Mouse (Mus musculus) C2C12 (cell line): ENCODE measurements around the gene Ctdnep1. TPM values are rescaled to one million over a fixed set of nuclear protein-coding genes. Genes with fewer than 3 reads are reported as not detected.

ENCODE experiments used
- H3K27me3 ChIP-seq: one replicate; pipeline ENCODE4 v1.6.1; 2011; ENCODE audit not compliant: control insufficient read depth, insufficient read depth, insufficient read length
- H3K36me3 ChIP-seq: one replicate; pipeline ENCODE4 v1.6.1; 2011; ENCODE audit not compliant: control insufficient read depth, insufficient read depth
- H3K4me3 ChIP-seq: one replicate; pipeline ENCODE4 v1.5.1; 2011; ENCODE audit warnings: mild to moderate bottlenecking, control low read depth; ENCODE audit not compliant: poor library complexity, insufficient read depth, severe bottlenecking
- H3K79me2 ChIP-seq: one replicate; pipeline ENCODE4 v1.6.1; 2011; ENCODE audit not compliant: control insufficient read depth, insufficient read depth
- H3K79me3 ChIP-seq: one replicate; pipeline ENCODE4 v1.6.1; 2011; ENCODE audit warnings: low read depth, control low read depth
- H3ac ChIP-seq: one replicate; pipeline ENCODE3; 2011; ENCODE audit warnings: low read depth; ENCODE audit not compliant: control insufficient read depth, insufficient read length
- CEBPB ChIP-seq: IDR thresholded peaks from one replicate; pipeline ENCODE4 v1.6.1; 2011; ENCODE audit warnings: low read depth, mild to moderate bottlenecking, control low read depth, moderate library complexity
- CTCF ChIP-seq: IDR thresholded peaks from one replicate; pipeline ENCODE4 v1.5.1; 2011; ENCODE audit not compliant: control insufficient read depth, insufficient read depth, insufficient read length
- FOSL1 ChIP-seq: IDR thresholded peaks from one replicate; pipeline ENCODE4 v1.8.0; 2011; ENCODE audit warnings: mild to moderate bottlenecking, low read length; ENCODE audit not compliant: poor library complexity, insufficient read depth, severe bottlenecking
- MAX ChIP-seq: IDR thresholded peaks from one replicate; pipeline ENCODE4 v1.6.1; 2011; ENCODE audit warnings: mild to moderate bottlenecking, control low read depth
- MYOD1 ChIP-seq: IDR thresholded peaks from one replicate; pipeline ENCODE4 v1.6.1; 2011; ENCODE audit warnings: low read depth; ENCODE audit not compliant: control insufficient read depth, insufficient read length
- MYOG ChIP-seq: IDR thresholded peaks from one replicate; pipeline ENCODE4 v1.6.1; 2011; ENCODE audit not compliant: control insufficient read depth, insufficient read length; ENCODE audit errors: extremely low read depth
- USF1 ChIP-seq: IDR thresholded peaks from one replicate; pipeline ENCODE4 v1.6.1; 2011; ENCODE audit warnings: low read depth, mild to moderate bottlenecking, control low read depth, moderate library complexity
- long read RNA-seq, 2 experiments: library from polyadenylated mRNA; unstranded; transcript quantifications; one replicate each; pipeline ENCODE4 v2.0.0; 2019 to 2020
- polyA plus RNA-seq: library from polyadenylated mRNA; unstranded; fragments of >200 nt; fragmentation: generic; extraction: Trizol; gene quantifications from one replicate; pipeline ENCODE4 v1.2.1, GENCODE M21; 2012; ENCODE audit warnings: missing spikeins

Ctdnep1 gene
- 141 TPM for polyA plus RNA-seq
- long read RNA-seq, experiment 1, partial matches to known transcripts, result 19 of 25 reads
- long read RNA-seq, experiment 1, other reads (novel, unspliced or antisense), result 1 of 25 reads
- long read RNA-seq, experiment 2, partial matches to known transcripts, result 1 of 8 reads
- long read RNA-seq, experiment 2, other reads (novel, unspliced or antisense), result 3 of 8 reads

GRCm38 (mm10) chr11:69981141-69981762 lies at the start of gene Ctdnep1:
Gene Ctdnep1, plus strand, starts transcription at chr11:69981156.
- Histone ChIP-seq H3K4me3 (peak within 1 kb of the TSS; percentile 94), H3K36me3 (peaks cover 55% of the 10 kb centered on the region), H3K79me2 (peaks cover 80% of the 10 kb centered on the region), H3ac (peak within 1 kb of the TSS; percentile 97), H3K27me3 (no peaks in the 10 kb centered on the region), H3K79me3 (peaks cover 66% of the 10 kb centered on the region)
- TF ChIP-seq FOSL1, result no peak

GRCm38 (mm10) chr11:69931769-69932168 lies 49.2 kb upstream of the Ctdnep1 start:
- Histone ChIP-seq H3K79me3 (no peaks in the 10 kb centered on the region), H3K36me3 (no peaks in the 10 kb centered on the region), H3K79me2 (no peaks in the 10 kb centered on the region), H3K4me3 (no peak overlapping the region), H3ac (no peak overlapping the region), H3K27me3 (peaks cover 17% of the 10 kb centered on the region)
- TF ChIP-seq MYOG (no peak), FOSL1 (no peak), MYOD1 (no peak)

DNA sequence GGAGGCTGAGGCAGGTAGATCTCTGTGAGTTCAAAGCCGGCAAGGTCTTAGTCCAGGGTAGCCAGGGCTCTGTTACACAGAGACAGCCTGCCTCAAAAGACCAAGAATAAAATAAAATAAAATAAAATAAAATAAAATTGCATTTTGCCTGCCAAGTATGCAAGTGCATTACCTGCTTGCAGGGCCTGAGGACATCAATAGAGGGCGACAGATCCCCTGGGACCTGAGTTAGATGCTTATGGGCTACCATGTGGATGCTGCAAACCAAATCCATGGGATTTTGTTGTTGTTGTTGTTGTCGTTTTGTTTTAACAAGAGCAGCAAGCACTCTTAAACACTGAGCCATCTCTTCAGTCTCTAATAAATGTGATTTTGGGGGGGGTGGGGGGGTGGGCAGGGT lies 48.7 kb upstream of the Ctdnep1 start:
- no peaks in the 10 kb centered on the region for H3K36me3 ChIP-seq
- peaks cover 21% of the 10 kb centered on the region for H3K27me3 ChIP-seq
- TF ChIP-seq MYOD1, result no peak
- no peak overlapping the region for H3K4me3 ChIP-seq
- H3K79me2 ChIP-seq, result no peaks in the 10 kb centered on the region
- no peak overlapping the region for H3ac ChIP-seq
- H3K79me3 ChIP-seq, result no peaks in the 10 kb centered on the region

DNA sequence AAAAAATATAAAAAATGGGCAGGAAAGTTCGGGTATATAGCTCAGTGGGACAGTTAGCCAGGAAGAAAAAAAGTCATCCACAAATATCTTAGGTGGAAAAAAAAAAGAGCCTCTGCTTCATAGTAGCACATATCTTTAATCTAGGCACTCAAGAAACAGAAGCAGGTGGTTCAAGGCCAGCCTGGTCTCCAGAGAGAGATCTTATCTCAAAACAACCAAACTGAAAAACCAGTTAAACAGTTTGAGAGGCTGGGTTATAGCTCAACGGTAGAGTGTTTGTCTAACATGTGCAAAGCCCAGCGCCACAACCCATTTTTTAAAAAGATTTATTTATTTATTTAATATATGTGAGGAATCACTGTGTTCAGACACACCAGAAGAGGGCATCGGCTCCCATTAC lies 47.9 kb upstream of the Ctdnep1 start:
- H3K4me3 ChIP-seq, result no peak overlapping the region
- no peak for TF ChIP-seq CEBPB
- no peak for TF ChIP-seq MYOG
- TF ChIP-seq FOSL1, result no peak
- no peak for TF ChIP-seq CTCF
- TF ChIP-seq MAX, result no peak
- TF ChIP-seq MYOD1, result no peak
- TF ChIP-seq USF1, result no peak

GRCm38 (mm10) chr11:69934169-69934568 lies 46.8 kb upstream of the Ctdnep1 start:
- H3K4me3 ChIP-seq, result no peak overlapping the region
- no peaks in the 10 kb centered on the region for H3K79me2 ChIP-seq
- no peak for TF ChIP-seq FOSL1
- peak; percentile 81 for TF ChIP-seq CTCF

More for the DNA sequence above, 47.9 kb upstream of the Ctdnep1 start:
- Histone ChIP-seq H3ac (no peak overlapping the region), H3K79me3 (no peaks in the 10 kb centered on the region), H3K27me3 (peaks cover 30% of the 10 kb centered on the region), H3K36me3 (no peaks in the 10 kb centered on the region), H3K79me2 (no peaks in the 10 kb centered on the region)

DNA sequence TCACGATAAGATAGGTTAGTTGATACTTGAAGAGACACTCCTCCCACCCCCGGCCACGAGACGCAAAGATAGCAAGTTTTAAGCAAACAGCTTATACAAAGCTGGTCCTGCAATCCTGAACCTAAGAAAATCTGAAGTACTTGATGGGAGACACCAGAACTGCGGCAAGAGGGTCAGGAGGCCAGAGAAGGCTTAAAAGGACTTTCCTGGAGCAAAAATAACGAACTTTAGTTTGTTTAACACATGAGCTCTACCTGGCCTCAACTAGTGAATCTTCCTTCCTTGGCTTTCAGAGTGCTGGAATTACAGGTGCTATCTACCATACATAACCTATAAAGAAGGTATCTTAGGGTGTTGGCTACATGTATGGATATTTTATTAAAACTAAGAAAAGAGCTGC lies 46.3 kb upstream of the Ctdnep1 start:
- TF ChIP-seq MYOD1, result no peak
- no peak for TF ChIP-seq FOSL1
- no peak for TF ChIP-seq CTCF
- TF ChIP-seq CEBPB, result no peak
- TF ChIP-seq USF1, result no peak
- Histone ChIP-seq H3K79me3 (no peaks in the 10 kb centered on the region), H3K79me2 (no peaks in the 10 kb centered on the region), H3K36me3 (no peaks in the 10 kb centered on the region), H3ac (no peak overlapping the region), H3K27me3 (peaks cover 44% of the 10 kb centered on the region), H3K4me3 (no peak overlapping the region)

More at GRCm38 (mm10) chr11:69934169-69934568, 46.8 kb upstream of the Ctdnep1 start:
- peaks cover 41% of the 10 kb centered on the region for H3K27me3 ChIP-seq
- H3K36me3 ChIP-seq, result no peaks in the 10 kb centered on the region
- no peaks in the 10 kb centered on the region for H3K79me3 ChIP-seq
- H3ac ChIP-seq, result peak overlapping the region; percentile 51
